Mouse (Mus musculus): ENCODE results near the gene 9930111J21Rik1. TPM values are rescaled to one million over a fixed set of nuclear protein-coding genes. Genes with fewer than 3 reads are reported as not detected.
"Not testable (repeated sequence)": the region's sequence is repeated elsewhere in the genome, so short reads cannot be mapped to it uniquely, and the experiment has no call there.

Gene 9930111J21Rik1
- total and polyA plus RNA-seq, 3 experiments: 0.04 to 0.06 TPM; not detected in 1

GRCm38 (mm10) chr11:48991740-48992520 lies 12.7 kb upstream of the 9930111J21Rik1 start, which contains the start of gene Gm12185:
TSS of gene Gm12185 (minus strand) at chr11:48992226.
- DNase-seq (ENCODE audit: low read depth, low spot score); H3K79me2 ChIP-seq (ENCODE audit: control insufficient read depth, insufficient read depth, low read length, poor library complexity); H3K4me1 ChIP-seq (ENCODE audit: control insufficient read depth in 1 of 2, insufficient read depth in 2 of 2, low read length in 2 of 2); H3K9me3 ChIP-seq (replicated peaks; ENCODE audit: insufficient read depth, low read length); H3K27me3 ChIP-seq (ENCODE audit: control insufficient read depth in 1 of 2, insufficient read depth in 2 of 2, low read length in 2 of 2); H3K9ac ChIP-seq (ENCODE audit: control insufficient read depth, low read depth, low read length, poor library complexity, severe bottlenecking); H3K36me3 ChIP-seq (ENCODE audit: control insufficient read depth in 1 of 2, insufficient read depth in 2 of 2, low read length in 2 of 2); H3K27ac ChIP-seq (ENCODE audit: control insufficient read depth, low read depth, low read length): not testable (repeated sequence)
- H3K4me3 ChIP-seq (ENCODE audit: control insufficient read depth in 1 of 2, insufficient read depth in 1 of 2, low read depth in 2 of 2, low read length in 2 of 2): peak within 1 kb of the TSS; percentile 26 to 47

DNA sequence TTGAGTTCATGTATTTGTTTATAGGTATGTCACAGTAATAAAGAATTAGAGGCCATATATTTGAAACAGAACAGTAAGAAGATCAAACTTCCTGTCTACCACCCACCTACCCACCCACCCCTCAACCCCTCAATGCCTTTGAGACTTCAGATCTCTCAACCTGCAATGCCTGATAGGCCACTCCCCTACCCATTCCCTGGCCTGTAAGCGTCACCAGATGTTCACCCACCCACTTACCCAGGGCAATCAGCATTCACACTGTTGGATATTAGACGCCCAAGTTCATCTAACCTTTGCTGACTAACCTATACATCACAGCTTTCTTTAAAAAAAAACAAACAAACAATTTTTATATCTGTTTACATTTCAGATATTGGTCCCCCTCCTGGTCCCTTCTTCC lies 10.8 kb upstream of the 9930111J21Rik1 start:
- H3K9me3 ChIP-seq (replicated peaks; ENCODE audit: insufficient read depth, low read length); H3K9ac ChIP-seq (ENCODE audit: control insufficient read depth, low read depth, low read length, poor library complexity, severe bottlenecking); H3K4me1 ChIP-seq (ENCODE audit: control insufficient read depth in 1 of 2, insufficient read depth in 2 of 2, low read length in 2 of 2); H3K36me3 ChIP-seq (ENCODE audit: control insufficient read depth in 1 of 2, insufficient read depth in 2 of 2, low read length in 2 of 2); H3K27me3 ChIP-seq (ENCODE audit: control insufficient read depth in 1 of 2, insufficient read depth in 2 of 2, low read length in 2 of 2); DNase-seq (ENCODE audit: low read depth, low spot score); H3K4me3 ChIP-seq (ENCODE audit: control insufficient read depth in 1 of 2, insufficient read depth in 1 of 2, low read depth in 2 of 2, low read length in 2 of 2); H3K79me2 ChIP-seq (ENCODE audit: control insufficient read depth, insufficient read depth, low read length, poor library complexity); H3K27ac ChIP-seq (ENCODE audit: control insufficient read depth, low read depth, low read length): not testable (repeated sequence)

- H3K9ac ChIP-seq (ENCODE audit: control insufficient read depth, low read depth, low read length, poor library complexity, severe bottlenecking); H3K9me3 ChIP-seq (replicated peaks; ENCODE audit: insufficient read depth, low read length); DNase-seq (ENCODE audit: low read depth, low spot score); H3K27ac ChIP-seq (ENCODE audit: control insufficient read depth, low read depth, low read length); H3K79me2 ChIP-seq (ENCODE audit: control insufficient read depth, insufficient read depth, low read length, poor library complexity); H3K36me3 ChIP-seq (ENCODE audit: control insufficient read depth in 1 of 2, insufficient read depth in 2 of 2, low read length in 2 of 2); H3K27me3 ChIP-seq (ENCODE audit: control insufficient read depth in 1 of 2, insufficient read depth in 2 of 2, low read length in 2 of 2); H3K4me1 ChIP-seq (ENCODE audit: control insufficient read depth in 1 of 2, insufficient read depth in 2 of 2, low read length in 2 of 2); H3K4me3 ChIP-seq (ENCODE audit: control insufficient read depth in 1 of 2, insufficient read depth in 1 of 2, low read depth in 2 of 2, low read length in 2 of 2): not testable (repeated sequence)
These were observed 9.0 kb upstream of the 9930111J21Rik1 start for GRCm38 (mm10) chr11:48988219-48988618.

DNA sequence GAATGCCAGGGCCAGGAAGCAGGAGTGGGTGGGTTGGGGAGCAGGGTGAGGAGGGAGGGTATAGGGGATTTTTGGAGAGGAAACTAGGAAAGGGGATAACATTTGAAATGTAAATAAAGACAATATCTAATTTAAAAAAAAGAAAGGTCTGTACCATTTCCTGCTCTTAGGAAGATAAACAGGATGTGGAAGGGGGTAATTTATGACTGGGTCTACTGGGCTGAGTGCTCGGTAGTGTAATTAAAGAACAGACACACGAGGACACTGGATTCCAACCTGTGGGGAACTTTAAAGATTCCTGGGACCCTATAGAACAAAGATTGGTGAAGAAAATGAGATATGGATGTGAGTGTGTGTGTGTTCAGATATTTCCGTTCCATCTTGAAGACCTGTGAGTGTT lies 3.6 kb upstream of the 9930111J21Rik1 start:
- H3K9me3 ChIP-seq (replicated peaks; ENCODE audit: insufficient read depth, low read length); H3K27me3 ChIP-seq (ENCODE audit: control insufficient read depth in 1 of 2, insufficient read depth in 2 of 2, low read length in 2 of 2); H3K79me2 ChIP-seq (ENCODE audit: control insufficient read depth, insufficient read depth, low read length, poor library complexity); H3K27ac ChIP-seq (ENCODE audit: control insufficient read depth, low read depth, low read length); DNase-seq (ENCODE audit: low read depth, low spot score); H3K4me1 ChIP-seq (ENCODE audit: control insufficient read depth in 1 of 2, insufficient read depth in 2 of 2, low read length in 2 of 2); H3K4me3 ChIP-seq (ENCODE audit: control insufficient read depth in 1 of 2, insufficient read depth in 1 of 2, low read depth in 2 of 2, low read length in 2 of 2); H3K9ac ChIP-seq (ENCODE audit: control insufficient read depth, low read depth, low read length, poor library complexity, severe bottlenecking); H3K36me3 ChIP-seq (ENCODE audit: control insufficient read depth in 1 of 2, insufficient read depth in 2 of 2, low read length in 2 of 2): not testable (repeated sequence)

GRCm38 (mm10) chr11:48980052-48980451 lies 854 bp upstream of the 9930111J21Rik1 start:
- not testable (repeated sequence) for H3K36me3 ChIP-seq (ENCODE audit: control insufficient read depth in 1 of 2, insufficient read depth in 2 of 2, low read length in 2 of 2); H3K27me3 ChIP-seq (ENCODE audit: control insufficient read depth in 1 of 2, insufficient read depth in 2 of 2, low read length in 2 of 2); H3K4me1 ChIP-seq (ENCODE audit: control insufficient read depth in 1 of 2, insufficient read depth in 2 of 2, low read length in 2 of 2); H3K79me2 ChIP-seq (ENCODE audit: control insufficient read depth, insufficient read depth, low read length, poor library complexity); H3K9me3 ChIP-seq (replicated peaks; ENCODE audit: insufficient read depth, low read length); H3K27ac ChIP-seq (ENCODE audit: control insufficient read depth, low read depth, low read length); H3K4me3 ChIP-seq (ENCODE audit: control insufficient read depth in 1 of 2, insufficient read depth in 1 of 2, low read depth in 2 of 2, low read length in 2 of 2); H3K9ac ChIP-seq (ENCODE audit: control insufficient read depth, low read depth, low read length, poor library complexity, severe bottlenecking); DNase-seq (ENCODE audit: low read depth, low spot score)

DNA sequence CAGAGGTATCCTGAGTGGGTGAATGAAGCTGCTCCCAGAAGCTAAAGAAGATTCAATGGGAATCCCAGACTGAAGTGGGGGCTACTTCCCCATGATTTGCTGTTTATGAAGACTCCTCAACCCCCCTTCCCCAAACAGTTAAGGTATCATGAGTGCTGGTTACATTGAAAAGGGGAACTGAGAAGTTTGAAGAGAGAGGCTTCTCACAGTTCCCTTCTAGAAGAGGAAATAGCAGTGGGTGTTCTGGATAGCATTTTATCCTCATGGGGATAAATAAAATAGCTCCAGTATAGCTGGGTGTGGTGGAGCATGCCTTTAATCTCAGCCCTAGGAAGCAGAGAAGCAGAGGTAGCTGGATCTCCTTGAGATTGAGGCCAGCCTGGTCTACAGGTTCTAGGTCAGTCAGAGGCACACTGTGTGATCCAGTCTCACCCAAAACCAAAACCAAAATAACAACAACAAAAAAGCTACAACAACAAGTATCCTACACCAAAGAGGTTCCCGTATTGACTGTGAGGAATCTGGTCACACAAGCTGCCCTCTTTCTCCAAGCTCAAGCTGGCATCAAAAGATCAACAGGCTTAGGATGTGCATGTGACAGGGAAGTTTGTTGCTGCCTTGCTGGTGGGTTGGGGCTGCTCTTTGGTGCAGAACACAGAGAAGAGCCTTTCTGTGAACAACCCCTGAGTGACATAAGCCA lies 808 bp downstream of the 9930111J21Rik1 start, which contains the start of gene Olfr56:
Gene Olfr56 (plus strand): TSS at position 650 of the 700 bp plus-strand sequence.
- not testable (repeated sequence) for H3K79me2 ChIP-seq (ENCODE audit: control insufficient read depth, insufficient read depth, low read length, poor library complexity); H3K27me3 ChIP-seq (ENCODE audit: control insufficient read depth in 1 of 2, insufficient read depth in 2 of 2, low read length in 2 of 2); H3K9me3 ChIP-seq (replicated peaks; ENCODE audit: insufficient read depth, low read length); DNase-seq (ENCODE audit: low read depth, low spot score); H3K9ac ChIP-seq (ENCODE audit: control insufficient read depth, low read depth, low read length, poor library complexity, severe bottlenecking); H3K4me1 ChIP-seq (ENCODE audit: control insufficient read depth in 1 of 2, insufficient read depth in 2 of 2, low read length in 2 of 2); H3K36me3 ChIP-seq (ENCODE audit: control insufficient read depth in 1 of 2, insufficient read depth in 2 of 2, low read length in 2 of 2); H3K27ac ChIP-seq (ENCODE audit: control insufficient read depth, low read depth, low read length); H3K4me3 ChIP-seq (ENCODE audit: control insufficient read depth in 1 of 2, insufficient read depth in 1 of 2, low read depth in 2 of 2, low read length in 2 of 2)

GRCm38 (mm10) chr11:48974686-48975085 lies 4.5 kb downstream of the 9930111J21Rik1 start:
- H3K9ac ChIP-seq (ENCODE audit: control insufficient read depth, low read depth, low read length, poor library complexity, severe bottlenecking); H3K4me3 ChIP-seq (ENCODE audit: control insufficient read depth in 1 of 2, insufficient read depth in 1 of 2, low read depth in 2 of 2, low read length in 2 of 2); H3K27me3 ChIP-seq (ENCODE audit: control insufficient read depth in 1 of 2, insufficient read depth in 2 of 2, low read length in 2 of 2); H3K4me1 ChIP-seq (ENCODE audit: control insufficient read depth in 1 of 2, insufficient read depth in 2 of 2, low read length in 2 of 2); DNase-seq (ENCODE audit: low read depth, low spot score); H3K9me3 ChIP-seq (replicated peaks; ENCODE audit: insufficient read depth, low read length); H3K36me3 ChIP-seq (ENCODE audit: control insufficient read depth in 1 of 2, insufficient read depth in 2 of 2, low read length in 2 of 2); H3K79me2 ChIP-seq (ENCODE audit: control insufficient read depth, insufficient read depth, low read length, poor library complexity); H3K27ac ChIP-seq (ENCODE audit: control insufficient read depth, low read depth, low read length): not testable (repeated sequence)

Data from MEL (cell line).